Mouse (Mus musculus): ENCODE measurements around the gene Lalba. TPM values are rescaled to one million over a fixed set of nuclear protein-coding genes. Genes with fewer than 3 reads are reported as not detected.

Gene Lalba
- total RNA-seq, 1 experiment = not detected

DNA sequence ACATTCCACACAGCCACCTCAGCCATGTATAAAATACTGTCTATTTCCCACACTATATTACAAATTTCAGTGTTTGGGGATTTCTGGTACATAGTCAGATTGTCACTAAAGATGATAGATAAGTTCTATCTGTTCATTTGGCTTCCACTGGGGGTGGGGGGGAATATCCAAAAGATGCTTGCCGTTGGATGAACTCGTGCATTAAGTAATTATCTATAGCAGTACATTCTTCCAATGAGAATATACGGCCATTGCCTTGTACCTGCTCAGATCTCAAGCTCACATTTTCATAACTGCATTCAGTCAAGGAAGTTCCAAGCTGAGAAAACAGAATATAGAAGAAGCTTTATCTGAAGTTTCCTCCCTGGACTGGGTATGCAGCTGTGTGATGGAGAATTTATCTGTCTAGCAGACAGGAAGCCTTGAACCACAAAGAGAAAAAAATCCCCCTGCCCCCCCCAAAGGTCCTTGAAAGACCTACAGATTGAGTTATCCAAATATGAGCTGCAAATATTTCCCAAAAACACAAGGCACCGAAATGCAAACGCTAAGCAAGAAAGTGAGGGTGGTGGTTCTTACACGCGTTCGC lies 4.0 kb upstream of the Lalba start:
- H3K9me3 ChIP-seq (ENCODE audit: control insufficient read depth, insufficient read depth, low read depth, low read length) = no peaks in the 10 kb centered on the region
- H3K27ac ChIP-seq (ENCODE audit: insufficient read depth, low read depth, low read length, poor library complexity, severe bottlenecking) = no peak overlapping the region
- TF ChIP-seq HCFC1 (IDR thresholded peaks at IDR 0.05; ENCODE audit: borderline replicate concordance, insufficient read depth, low read length) = no peak
- TF ChIP-seq CHD2 (IDR thresholded peaks at IDR 0.05; ENCODE audit: low read depth, low read length) = no peak
- no peak for TF ChIP-seq MAFK (IDR thresholded peaks at IDR 0.05; ENCODE audit: insufficient read depth, low read depth, low read length)
- TF ChIP-seq ZNF384 (IDR thresholded peaks at IDR 0.05; ENCODE audit: low read depth, low read length) = no peak
- no peak for TF ChIP-seq ZC3H11A (IDR thresholded peaks at IDR 0.05; ENCODE audit: borderline replicate concordance, low read depth, low read length)
- no peak for DNase-seq (ENCODE audit: low read depth, low spot score)
- in situ Hi-C loops (cut with MboI; ENCODE audit: low sequenced_read_pairs in 2 of 2, unreplicated experiment in 2 of 2) = no loop called here
- H3K4me1 ChIP-seq (ENCODE audit: control insufficient read depth in 2 of 2, insufficient read depth in 2 of 2, low read length in 2 of 2, poor library complexity in 1 of 2) = no peaks in the 10 kb centered on the region
- no peak overlapping the region for H3K9ac ChIP-seq (ENCODE audit: insufficient read depth, low read depth, low read length, poor library complexity, severe bottlenecking)
- no peak overlapping the region for H3K4me3 ChIP-seq (ENCODE audit: insufficient read depth in 1 of 2, low read depth in 1 of 2, low read length in 2 of 2, poor library complexity in 1 of 2, severe bottlenecking in 1 of 2)
- no peaks in the 10 kb centered on the region for H3K36me3 ChIP-seq (ENCODE audit: control insufficient read depth, insufficient read depth, low read length, poor library complexity, severe bottlenecking)

GRCm38 (mm10) chr15:98483907-98484886 lies 1.7 kb upstream of the Lalba start:
- H3K9ac ChIP-seq (ENCODE audit: insufficient read depth, low read depth, low read length, poor library complexity, severe bottlenecking) = no peak overlapping the region
- no peaks in the 10 kb centered on the region for H3K9me3 ChIP-seq (ENCODE audit: control insufficient read depth, insufficient read depth, low read depth, low read length)
- in situ Hi-C loops (cut with MboI; ENCODE audit: low sequenced_read_pairs in 2 of 2, unreplicated experiment in 2 of 2) = no loop called here
- TF ChIP-seq MAFK (IDR thresholded peaks at IDR 0.05; ENCODE audit: insufficient read depth, low read depth, low read length) (no peak), CHD2 (IDR thresholded peaks at IDR 0.05; ENCODE audit: low read depth, low read length) (no peak), ZC3H11A (IDR thresholded peaks at IDR 0.05; ENCODE audit: borderline replicate concordance, low read depth, low read length) (no peak), ZNF384 (IDR thresholded peaks at IDR 0.05; ENCODE audit: low read depth, low read length) (no peak), HCFC1 (IDR thresholded peaks at IDR 0.05; ENCODE audit: borderline replicate concordance, insufficient read depth, low read length) (no peak)
- H3K4me3 ChIP-seq (ENCODE audit: insufficient read depth in 1 of 2, low read depth in 1 of 2, low read length in 2 of 2, poor library complexity in 1 of 2, severe bottlenecking in 1 of 2) = no peak overlapping the region
- H3K27ac ChIP-seq (ENCODE audit: insufficient read depth, low read depth, low read length, poor library complexity, severe bottlenecking) = no peak overlapping the region
- H3K36me3 ChIP-seq (ENCODE audit: control insufficient read depth, insufficient read depth, low read length, poor library complexity, severe bottlenecking) = no peaks in the 10 kb centered on the region
- no peak for DNase-seq (ENCODE audit: low read depth, low spot score)
- no peaks in the 10 kb centered on the region; a peak in 1 of 4 replicates for H3K4me1 ChIP-seq (ENCODE audit: control insufficient read depth in 2 of 2, insufficient read depth in 2 of 2, low read length in 2 of 2, poor library complexity in 1 of 2)

DNA sequence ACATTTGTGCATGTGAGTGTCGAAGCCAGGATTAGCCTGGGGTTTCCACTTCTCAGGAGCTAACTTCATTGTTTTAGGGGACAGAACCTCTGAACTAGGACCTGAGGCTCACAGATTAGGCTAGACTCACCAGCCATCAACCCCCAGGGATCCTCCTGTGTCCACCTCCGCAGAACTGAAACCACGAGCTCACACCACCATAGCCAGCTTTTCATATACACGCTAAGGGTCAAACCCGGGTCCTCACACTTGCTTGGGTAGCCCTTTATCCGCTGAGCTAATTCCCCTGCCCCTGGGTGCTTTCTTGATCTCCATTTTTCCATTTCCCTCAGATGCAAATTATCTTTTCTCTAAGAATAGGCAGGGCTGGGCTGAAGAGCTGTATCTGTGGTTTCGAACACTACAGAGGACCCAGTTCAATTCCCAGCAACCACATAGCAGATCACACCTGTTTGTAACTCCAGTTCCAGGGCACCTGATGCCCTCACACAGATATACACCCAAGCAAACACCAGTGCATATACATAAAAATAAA lies 2.9 kb downstream of the Lalba start:
- no peak overlapping the region for H3K27ac ChIP-seq (ENCODE audit: insufficient read depth, low read depth, low read length, poor library complexity, severe bottlenecking)
- TF ChIP-seq MAFK (IDR thresholded peaks at IDR 0.05; ENCODE audit: insufficient read depth, low read depth, low read length) (no peak), ZC3H11A (IDR thresholded peaks at IDR 0.05; ENCODE audit: borderline replicate concordance, low read depth, low read length) (no peak), CHD2 (IDR thresholded peaks at IDR 0.05; ENCODE audit: low read depth, low read length) (no peak), ZNF384 (IDR thresholded peaks at IDR 0.05; ENCODE audit: low read depth, low read length) (no peak), HCFC1 (IDR thresholded peaks at IDR 0.05; ENCODE audit: borderline replicate concordance, insufficient read depth, low read length) (no peak)
- H3K4me1 ChIP-seq (ENCODE audit: control insufficient read depth in 2 of 2, insufficient read depth in 2 of 2, low read length in 2 of 2, poor library complexity in 1 of 2) = no peaks in the 10 kb centered on the region; a peak in 1 of 4 replicates
- H3K9me3 ChIP-seq (ENCODE audit: control insufficient read depth, insufficient read depth, low read depth, low read length) = no peaks in the 10 kb centered on the region
- no peak for DNase-seq (ENCODE audit: low read depth, low spot score)
- H3K9ac ChIP-seq (ENCODE audit: insufficient read depth, low read depth, low read length, poor library complexity, severe bottlenecking) = no peak overlapping the region
- H3K36me3 ChIP-seq (ENCODE audit: control insufficient read depth, insufficient read depth, low read length, poor library complexity, severe bottlenecking) = no peaks in the 10 kb centered on the region
- no peak overlapping the region for H3K4me3 ChIP-seq (ENCODE audit: insufficient read depth in 1 of 2, low read depth in 1 of 2, low read length in 2 of 2, poor library complexity in 1 of 2, severe bottlenecking in 1 of 2)
- in situ Hi-C loops (cut with MboI; ENCODE audit: low sequenced_read_pairs in 2 of 2, unreplicated experiment in 2 of 2) = no loop called here

DNA sequence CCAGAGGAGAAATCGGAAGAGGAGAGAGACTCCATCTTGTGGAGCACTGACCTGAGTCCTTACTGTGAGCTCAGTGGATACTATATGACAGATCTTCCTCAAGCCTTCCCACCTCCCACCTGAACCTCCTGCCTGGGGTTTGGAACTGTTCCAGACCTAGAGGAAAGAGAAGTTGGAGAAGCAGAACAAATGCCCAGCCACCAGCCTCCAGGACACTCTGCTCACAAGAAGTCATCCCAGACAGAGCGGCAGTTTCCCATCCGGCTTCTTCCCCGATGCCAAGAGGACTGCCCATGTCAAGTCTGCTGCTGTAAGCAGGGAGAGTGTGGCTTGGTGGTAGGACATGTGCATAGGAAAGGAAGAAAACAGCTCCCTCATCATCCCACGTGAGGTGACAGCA lies 6.2 kb downstream of the Lalba start:
- H3K27ac ChIP-seq (ENCODE audit: insufficient read depth, low read depth, low read length, poor library complexity, severe bottlenecking) = no peak overlapping the region
- H3K4me3 ChIP-seq (ENCODE audit: insufficient read depth in 1 of 2, low read depth in 1 of 2, low read length in 2 of 2, poor library complexity in 1 of 2, severe bottlenecking in 1 of 2) = no peak overlapping the region
- H3K4me1 ChIP-seq (ENCODE audit: control insufficient read depth in 2 of 2, insufficient read depth in 2 of 2, low read length in 2 of 2, poor library complexity in 1 of 2) = no peaks in the 10 kb centered on the region; a peak in 1 of 4 replicates
- TF ChIP-seq MAFK (IDR thresholded peaks at IDR 0.05; ENCODE audit: insufficient read depth, low read depth, low read length) = no peak
- in situ Hi-C loops (cut with MboI; ENCODE audit: low sequenced_read_pairs in 2 of 2, unreplicated experiment in 2 of 2) = no loop called here
- H3K36me3 ChIP-seq (ENCODE audit: control insufficient read depth, insufficient read depth, low read length, poor library complexity, severe bottlenecking) = no peaks in the 10 kb centered on the region
- DNase-seq (ENCODE audit: low read depth, low spot score) = no peak
- no peak overlapping the region for H3K9ac ChIP-seq (ENCODE audit: insufficient read depth, low read depth, low read length, poor library complexity, severe bottlenecking)
- no peaks in the 10 kb centered on the region for H3K9me3 ChIP-seq (ENCODE audit: control insufficient read depth, insufficient read depth, low read depth, low read length)

All from ES-E14 (cell line).